Mouse (Mus musculus) left cerebral cortex, postnatal 4 days (tissue): Measurements from ENCODE around the gene Camkk1. TPM values are rescaled to one million over a fixed set of nuclear protein-coding genes. Genes with fewer than 3 reads are reported as not detected.

Source experiments
- DNase-seq: peaks from one replicate; pipeline ENCODE4 v3.0.0-alpha.2; 2022
- intact Hi-C: fragments of 180-260 bp; cut with DNase I; formaldehyde crosslinking; loops from one replicate; pipeline ENCODE4 v1.15.1; 2025
- total RNA-seq, 2 experiments: library from RNA; stranded (reverse); gene quantifications; 2 replicates each; pipeline ENCODE4 v1.2.3; 2021

Camkk1 gene
- total RNA-seq, 2 experiments from 2014 or later, result 28.7 to 30.5 TPM

DNA sequence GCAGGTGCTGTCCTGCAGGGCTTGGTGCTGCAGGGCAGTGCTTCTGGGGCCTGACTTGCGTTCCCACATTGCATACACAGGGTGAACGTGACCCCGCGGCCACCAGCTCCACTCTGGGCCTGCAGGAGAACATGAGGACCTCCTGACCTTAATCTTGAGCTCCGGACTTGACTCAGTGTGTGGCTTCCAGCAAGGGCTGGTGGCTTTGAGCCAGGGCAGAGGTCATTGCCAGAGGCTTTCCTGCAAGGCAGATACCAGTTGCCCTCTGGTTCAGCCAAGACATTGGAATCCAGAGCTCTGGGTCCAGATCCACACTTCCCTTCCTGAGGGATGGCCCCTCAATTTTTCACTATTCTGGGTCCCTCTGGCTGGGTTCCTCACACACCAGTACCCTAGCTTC lies 4.8 kb upstream of the Camkk1 start:
- no peak for DNase-seq
- intact Hi-C loops, result no loop called here

DNA sequence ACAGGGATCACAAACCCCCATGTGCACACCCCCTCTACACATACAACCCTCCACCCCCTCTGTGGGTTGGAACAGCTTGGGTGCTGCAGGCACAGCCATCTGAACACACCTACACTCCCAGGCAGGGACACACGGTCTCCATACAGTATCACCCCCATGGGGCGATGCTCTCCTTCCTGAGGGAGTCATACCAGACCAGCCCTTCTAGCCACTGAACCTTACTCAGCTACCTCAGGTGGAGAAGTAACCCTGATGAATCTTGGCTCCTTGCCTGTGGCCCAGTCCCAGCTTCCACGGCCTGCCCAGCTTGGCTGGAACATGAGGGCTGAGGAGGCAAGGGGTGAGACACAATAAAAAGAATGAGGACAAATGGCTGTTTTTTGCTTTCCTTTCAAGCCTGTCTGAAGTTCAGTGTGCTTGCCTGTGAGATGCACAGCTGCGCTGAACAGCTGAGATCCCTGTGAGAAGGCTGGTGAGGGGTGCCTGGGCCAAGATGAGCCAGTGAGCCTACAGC lies 3.9 kb upstream of the Camkk1 start:
- DNase-seq, result peak; percentile 61
- intact Hi-C loops, result no loop called here

DNA sequence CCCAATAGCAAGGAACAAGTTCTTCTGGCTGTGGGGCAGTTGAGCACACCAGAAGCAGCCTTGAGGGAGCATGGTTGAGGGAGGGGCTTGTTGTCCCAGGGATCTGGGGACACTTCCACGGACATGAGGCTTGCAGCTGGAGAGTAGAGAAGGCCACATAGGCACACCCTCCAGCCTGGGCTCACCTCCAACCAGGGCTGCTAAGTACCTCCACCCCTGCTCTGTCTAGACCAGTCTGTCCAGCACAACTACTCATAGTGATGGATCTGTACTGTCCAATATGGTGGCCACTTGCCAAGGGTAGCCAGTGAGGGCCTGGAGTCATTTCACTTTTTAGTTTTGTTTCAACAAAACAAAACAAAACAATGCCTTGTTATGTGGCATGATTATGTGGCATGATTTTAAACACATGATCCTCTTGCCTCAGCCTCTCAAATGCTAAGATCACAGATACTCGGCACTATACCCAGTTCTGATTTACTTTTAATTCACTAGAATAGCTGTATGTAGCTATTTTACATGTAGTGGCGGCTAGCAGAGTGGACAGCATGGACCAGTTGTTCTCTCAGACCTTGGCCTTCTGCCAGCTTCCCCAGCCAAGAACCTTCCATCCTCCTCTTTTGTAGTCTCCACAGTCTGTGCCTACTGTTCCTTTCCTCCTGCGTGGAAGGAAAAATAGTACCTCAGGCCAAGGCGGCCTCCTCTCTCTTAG lies 3.3 kb upstream of the Camkk1 start:
- DNase-seq, result peak; percentile 81
- intact Hi-C loops, result no loop called here

DNA sequence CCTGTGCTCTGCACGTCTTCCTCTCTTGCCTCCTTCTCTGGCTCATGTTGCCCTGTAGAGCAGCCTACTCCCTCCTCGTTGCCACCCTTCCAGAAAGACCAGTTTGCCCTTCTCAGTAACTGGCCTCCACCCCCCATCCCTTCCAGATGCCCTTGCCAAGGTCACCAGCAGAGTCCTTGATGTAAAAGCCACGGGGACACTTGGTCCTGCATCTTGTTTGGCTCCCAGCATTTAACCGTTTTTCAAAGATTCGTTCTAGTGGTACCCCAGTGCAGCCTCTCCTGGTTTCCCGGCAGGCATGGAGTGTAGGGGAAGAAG lies 2.7 kb upstream of the Camkk1 start:
- DNase-seq, result peak; percentile 49
- intact Hi-C loops, result no loop called here

DNA sequence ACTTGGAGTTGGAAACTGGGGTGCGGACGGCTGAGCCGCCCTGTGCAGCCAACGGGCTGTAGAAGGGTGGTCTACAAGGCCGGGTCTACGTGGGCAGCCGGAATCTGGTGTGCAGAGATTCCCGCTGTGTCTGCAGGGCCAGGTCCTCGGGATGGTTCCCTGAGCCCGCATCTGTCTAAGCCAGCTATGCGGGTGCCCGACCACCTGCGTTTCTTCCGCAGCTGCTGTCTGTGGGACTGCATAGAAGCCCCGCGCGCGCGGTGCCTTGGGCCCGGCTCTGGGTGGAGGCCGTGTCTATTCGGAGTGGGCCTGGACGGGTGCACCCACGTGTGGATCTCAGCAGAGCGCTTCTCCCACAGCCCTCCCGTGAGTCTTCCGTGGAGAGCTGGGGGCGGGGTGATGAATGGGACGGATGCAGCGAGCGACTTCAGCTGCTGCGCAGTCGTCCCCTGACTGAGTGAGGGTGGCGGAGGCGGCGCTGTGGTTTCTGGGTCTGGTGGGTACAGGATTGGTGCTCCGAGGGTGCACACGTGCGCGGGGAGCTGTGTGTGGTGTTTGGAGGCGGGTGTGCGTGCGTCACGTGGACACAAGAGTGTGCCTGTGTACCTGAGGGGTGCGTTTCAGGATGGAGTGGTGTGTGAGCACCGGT lies 463 bp downstream of the Camkk1 start:
- intact Hi-C loops, result no loop called here
- peak; percentile 53 for DNase-seq

DNA sequence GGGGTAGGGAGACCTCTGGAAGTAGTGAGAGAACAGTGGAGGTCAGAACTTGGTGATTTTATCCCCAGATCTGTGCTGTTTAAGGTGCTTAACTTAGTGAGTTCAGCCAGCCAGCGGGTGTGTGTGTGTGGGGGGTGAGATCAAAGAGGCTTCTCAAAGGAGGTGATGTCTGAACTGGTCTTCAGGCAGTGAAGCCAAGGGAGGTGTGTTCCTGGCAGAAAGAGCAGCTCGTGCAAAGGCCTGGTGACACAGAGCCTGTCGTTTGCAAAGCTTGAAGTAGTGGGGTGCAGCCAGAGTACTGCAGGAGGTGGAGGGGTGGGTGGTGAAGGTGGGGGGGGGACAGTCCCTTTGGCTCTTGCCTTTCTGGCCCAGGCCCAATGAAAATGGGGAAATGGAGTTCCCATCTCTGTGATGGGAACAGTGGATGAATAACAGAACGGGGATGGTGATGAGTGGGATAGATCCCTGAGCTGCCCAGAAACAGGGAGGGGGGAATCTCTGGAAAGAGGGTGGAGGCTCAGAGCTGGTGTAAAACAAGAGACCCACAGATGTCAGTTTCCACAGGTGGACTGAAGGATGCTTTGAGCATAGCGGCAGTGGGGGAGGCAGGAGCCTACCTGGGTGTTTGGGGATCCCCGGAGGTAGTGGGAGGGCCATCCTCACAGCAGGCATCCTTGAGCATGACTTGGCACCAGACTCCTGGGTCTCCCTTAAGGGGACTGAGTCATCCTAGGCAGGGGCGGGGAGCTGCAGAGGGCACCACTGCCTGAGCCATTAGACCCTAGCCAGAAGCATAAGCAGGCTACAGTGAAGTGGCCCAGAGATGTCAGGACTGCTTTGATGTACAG lies 2.4 kb downstream of the Camkk1 start:
- no peak for DNase-seq
- intact Hi-C loops, result no loop called here

DNA sequence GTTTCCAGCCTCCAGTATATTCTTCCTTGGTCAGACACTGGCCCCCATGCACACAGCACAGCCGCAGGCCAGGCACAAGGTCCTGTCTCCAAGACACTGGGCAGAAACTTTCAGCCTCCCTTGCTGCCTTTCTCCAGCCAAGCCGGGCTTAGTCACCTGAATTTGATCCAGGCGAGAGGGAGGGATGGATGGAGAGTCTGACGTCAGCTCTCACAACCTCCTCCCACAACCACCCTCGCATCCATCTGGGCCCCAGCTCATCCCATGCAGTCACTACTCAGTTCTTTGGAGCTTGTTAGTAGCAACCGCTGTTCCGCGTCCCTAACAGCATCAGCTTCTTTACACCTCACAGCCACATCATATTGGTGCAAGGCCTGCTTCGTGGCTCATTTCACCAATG lies 4.3 kb downstream of the Camkk1 start:
- DNase-seq, result no peak
- intact Hi-C loops, result no loop called here

DNA sequence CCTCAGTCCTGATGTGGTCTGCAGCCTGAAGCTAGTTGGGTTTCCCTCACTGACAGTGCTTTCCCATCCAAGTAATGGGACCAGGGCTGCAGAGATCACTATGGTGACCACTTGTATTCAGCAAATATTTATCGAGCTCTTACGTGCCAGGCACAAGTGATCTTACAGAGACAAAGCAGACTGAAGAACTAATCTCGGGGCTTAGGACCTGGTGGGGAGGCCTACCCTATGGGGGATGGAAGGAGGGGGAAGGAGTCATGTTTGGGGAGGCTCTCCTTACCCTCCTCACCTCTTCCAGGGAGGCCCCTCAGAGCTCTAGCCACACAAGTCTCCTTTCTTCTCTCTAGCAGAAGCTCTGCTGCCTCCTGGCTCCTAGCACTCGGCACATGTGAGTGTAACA lies 5.0 kb downstream of the Camkk1 start:
- intact Hi-C loops, result no loop called here
- no peak for DNase-seq

DNA sequence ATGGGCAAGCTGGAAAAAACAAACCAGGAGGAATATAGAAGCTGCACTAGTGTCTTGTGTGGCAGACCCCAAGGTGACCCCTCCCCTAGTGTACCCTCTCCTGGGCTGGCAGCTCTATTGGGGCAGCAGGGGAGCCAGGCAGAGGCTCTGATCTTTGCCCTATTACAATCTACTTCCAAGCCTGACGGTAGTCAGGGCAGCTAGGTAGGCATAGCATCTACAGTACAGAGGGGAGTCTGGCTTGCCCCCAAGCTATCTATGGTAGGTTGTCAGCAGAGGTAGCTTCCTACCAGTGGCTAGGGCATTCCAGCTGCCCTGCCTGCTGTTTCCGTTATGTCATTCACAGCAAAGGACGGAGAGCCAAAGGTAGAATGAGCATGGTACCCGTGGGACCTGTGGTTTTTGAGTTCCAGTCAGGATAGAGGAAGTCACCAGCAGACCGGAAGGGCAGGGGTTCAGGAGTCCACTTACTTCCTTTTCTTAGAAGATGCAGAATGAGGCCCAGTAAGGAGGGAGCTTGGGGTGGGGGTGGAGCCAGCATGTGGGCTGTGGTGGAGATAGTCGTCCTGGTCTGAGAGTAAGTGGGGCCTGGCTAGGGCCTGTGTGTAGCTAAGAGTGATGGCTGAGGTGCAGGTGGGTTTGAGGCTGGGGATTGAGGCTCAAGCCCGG lies 5.6 kb downstream of the Camkk1 start:
- intact Hi-C loops, result no loop called here
- no peak for DNase-seq

DNA sequence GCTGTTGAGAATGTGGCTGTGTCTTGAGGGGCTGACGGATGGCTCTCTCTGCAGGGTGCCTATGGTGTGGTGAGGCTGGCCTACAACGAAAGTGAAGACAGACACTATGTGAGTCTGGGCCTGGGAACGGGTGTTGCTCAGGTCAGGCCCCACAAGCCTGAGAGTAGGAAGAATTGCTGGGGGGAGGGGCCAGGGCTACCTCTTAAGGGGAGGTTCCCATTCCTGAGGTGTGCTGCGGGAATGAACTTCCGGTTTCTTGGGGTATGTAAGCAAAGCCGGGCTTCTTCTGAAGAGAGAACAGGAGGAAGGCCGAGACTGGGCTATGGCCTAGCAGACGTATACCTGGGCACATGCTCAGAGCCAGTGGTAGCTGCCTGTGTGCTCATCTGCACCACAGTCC lies 8.2 kb downstream of the Camkk1 start:
- intact Hi-C loops, result no loop called here

DNA sequence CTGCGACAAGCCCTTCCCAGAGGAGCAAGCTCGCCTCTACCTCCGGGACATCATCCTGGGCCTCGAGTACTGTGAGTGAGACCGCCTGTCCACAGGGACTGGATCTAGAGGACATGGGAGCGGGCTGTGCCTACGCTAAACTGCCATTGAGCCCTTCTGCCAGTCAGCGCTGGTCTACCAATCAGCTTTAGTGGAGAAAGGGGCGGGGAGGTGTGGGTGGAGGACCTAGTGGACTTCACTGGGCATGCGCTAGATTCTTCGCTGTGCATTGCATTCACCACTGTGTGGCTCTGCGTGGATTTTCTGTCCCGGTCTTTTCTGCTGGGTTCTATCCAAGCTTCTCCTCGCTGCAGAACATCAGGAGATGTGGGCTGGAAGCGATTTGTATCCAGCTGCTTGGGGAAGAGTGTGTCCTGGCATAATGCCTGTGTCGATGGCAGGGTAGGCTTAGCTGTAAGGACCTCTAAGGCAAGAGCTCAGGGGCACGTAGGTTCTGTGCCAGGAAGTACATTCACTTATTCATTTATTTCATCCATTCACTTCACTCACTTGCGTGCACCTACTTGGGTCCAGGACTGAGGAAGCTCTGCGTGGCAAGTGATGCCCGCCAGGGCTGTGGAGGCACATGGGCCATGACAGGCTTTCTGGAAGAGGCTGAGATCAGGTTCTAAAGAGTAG lies 12.2 kb downstream of the Camkk1 start:
- DNase-seq, result peak; percentile 89
- intact Hi-C loops, result no loop called here

More for the DNA sequence above, 8.2 kb downstream of the Camkk1 start:
- no peak for DNase-seq

DNA sequence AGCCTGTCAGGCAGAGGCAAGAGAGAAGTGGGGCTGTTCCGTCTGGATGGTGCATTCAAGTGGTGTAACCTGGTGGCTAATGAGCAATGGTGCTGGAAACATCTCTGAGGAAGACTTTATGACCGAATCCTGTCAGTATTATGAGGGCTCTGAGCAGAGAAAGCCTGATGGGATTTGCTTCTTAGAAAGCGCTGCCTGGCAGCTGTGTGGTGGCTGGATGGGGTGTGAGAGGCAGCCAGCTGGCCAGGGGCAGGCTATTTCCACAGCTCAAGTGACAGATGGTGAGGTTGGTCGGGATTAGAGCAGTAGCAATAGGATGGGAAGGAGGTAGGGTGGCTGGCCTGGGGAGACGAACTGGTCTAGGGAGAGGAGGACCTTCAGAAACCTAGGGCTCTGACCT lies 12.7 kb downstream of the Camkk1 start:
- intact Hi-C loops, result no loop called here
- DNase-seq, result peak; percentile 62

DNA sequence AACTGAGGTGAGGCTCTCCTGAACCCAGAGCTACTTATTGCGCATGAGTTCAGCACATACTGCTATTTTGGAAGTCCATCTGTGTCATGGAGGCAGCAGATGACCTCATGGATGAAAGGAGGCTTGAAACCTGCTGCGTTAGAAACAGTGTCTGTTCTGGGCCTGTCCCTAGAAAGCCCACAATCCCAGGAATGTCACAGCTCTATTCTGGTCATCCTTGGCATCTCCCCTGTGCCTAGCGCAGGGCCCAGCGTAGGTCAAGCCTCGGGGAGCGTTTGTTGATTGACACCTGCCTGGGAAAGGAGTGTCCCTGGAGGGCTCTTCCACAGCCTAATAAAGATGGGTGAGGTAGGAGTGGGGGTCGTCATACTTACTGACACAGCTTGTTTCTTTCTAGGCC lies 17.3 kb downstream of the Camkk1 start:
- DNase-seq, result no peak
- intact Hi-C loops, result no loop called here

DNA sequence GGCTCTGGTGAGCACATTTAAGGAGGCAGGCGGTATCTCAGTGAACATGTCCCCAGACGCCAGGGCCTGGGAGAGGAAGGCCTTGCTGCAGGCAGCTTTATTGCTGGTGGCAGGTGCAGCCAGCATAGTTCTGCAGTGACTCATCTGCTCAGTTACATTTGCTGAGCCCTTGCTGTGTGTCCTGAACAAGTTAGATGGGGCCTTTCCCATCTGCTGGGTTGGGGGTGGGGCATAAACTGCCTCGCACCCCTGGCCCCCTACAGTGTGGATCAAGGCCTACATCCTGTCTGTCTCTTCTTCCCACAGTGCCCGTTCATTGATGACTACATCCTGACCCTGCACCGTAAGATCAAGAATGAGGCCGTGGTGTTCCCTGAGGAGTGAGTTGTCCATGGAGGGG lies 18.1 kb downstream of the Camkk1 start:
- DNase-seq, result no peak
- intact Hi-C loops, result no loop called here

DNA sequence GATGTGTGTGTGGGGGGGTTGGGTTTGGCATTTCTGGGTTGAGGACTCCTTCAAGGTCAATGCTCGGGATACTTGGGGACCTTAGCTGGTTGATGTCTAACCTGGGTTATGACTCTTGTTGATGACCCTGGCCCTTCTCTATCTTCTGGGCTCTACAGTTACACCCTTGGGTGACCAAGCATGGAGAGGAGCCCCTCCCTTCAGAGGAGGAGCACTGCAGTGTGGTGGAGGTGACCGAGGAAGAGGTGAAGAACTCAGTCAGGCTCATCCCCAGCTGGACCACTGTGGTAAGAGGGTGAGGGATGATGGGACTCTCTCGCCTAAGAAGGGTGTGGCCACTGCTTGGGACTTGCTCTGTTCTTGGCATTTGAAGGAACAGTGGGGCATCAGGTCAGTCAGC lies 18.9 kb downstream of the Camkk1 start:
- intact Hi-C loops, result no loop called here
- no peak for DNase-seq

DNA sequence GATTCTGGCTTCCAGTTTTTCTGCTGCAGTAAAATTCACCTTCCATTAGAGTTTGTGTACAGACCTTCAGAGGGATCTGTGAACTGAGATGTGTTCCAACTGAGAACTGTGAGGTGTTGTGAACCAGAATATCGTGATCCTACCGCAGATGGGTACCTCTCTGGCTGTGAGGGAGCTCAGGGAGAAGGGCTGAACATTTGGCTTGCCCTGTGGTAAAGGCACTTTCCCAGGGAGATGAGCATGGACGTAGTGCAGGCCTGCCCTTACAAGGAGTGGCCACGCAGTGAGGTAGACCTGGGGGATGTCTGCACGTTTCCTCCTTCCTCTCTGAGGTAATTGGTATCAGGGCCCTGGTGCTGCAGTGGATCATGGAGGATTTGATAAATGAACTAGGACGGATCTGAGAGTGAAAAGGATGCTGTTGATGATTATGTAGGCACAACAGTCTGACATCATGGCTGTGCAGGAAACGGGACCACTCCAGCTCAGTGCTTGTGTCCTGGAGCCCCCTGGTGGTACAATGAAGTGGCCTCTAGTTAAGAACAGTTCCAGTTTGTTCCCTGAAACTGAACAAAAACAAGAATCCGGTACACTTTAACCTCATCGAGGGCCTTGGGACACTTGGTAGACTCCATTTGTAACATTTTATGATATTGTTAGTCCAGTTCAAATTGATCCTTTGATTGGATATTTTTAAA lies 20.4 kb downstream of the Camkk1 start:
- peak; percentile 75 for DNase-seq

DNA sequence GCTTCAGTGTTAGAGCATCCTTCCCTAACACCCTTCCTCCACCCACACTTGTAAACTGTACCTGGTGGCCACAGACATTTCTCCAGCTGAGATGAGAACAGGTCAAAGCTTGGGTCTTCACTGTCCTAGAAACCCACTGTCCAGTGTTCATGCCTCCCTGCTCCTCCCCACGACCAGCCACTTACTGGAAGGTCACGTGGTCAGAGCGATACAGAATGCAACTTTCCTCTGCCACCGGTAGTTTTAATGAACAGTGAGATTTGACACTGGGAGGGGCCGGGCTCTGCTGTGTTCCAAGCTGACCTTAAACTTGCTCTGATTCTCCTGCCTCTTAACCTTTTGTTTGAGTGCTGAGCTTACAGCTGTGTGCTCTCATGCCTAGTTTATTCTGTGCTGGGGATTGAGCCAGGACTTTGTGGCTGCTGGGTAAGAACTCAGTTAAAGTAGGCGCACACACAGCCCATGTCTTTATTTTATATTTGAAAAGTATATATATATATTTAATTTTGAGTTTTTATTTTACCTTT lies 25.5 kb downstream of the Camkk1 start:
- intact Hi-C loops, result no loop called here
- DNase-seq, result no peak

More for the DNA sequence above, 20.4 kb downstream of the Camkk1 start:
- intact Hi-C loops, result no loop called here

DNA sequence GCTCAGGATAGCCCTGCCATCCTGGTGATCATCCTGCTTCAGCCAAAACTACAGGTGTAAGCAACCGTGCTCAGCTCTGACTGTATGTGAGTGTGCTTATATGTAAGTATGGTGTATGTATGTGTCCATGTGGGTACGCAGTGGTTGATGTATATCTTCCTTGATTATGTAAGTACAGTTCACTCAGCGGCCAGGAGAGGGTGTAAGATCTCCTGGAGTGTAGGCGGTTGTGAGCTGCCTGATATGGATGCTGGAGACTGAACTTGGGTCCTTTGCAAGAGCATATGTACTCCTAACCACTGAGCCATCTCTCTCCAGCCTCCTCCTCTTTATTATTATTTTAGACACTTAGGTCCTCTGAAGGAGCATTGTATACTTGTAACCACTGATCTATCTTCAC lies 26.0 kb downstream of the Camkk1 start:
- DNase-seq, result no peak
- intact Hi-C loops, result loop anchor here (5.0 kb wide), 2 partner anchors 37 to 117 kb away; no protein-coding TSS in a partner anchor

DNA sequence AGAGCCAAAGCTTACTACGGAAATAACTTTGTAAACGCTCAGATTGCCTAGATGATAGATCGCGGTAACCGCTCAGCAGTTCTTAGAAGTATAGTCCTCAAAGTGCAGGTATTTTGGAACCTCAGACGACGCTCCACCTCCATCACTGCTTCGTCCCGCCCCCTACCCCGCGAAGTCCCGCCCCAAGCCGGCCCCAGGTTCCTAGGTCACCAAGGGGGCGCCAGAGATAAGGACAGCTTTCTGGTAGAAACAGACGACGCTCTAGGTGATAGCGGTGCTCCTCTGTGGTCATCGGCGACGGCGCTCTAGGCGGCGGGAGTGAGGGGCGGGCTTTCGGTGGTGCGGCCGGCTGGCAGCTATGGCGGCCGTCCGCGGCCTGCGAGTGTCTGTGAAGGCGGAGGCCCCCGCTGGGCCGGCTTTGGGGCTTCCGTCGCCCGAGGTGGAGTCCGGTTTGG lies 28.8 kb downstream of the Camkk1 start, which contains the start of gene Ncbp3:
TSS of gene Ncbp3 (plus strand) at position 242 of the 455 bp plus-strand sequence.
- intact Hi-C loops, result loop anchor here (5.0 kb wide), 2 partner anchors 40 to 120 kb away; no protein-coding TSS in a partner anchor
- peak; percentile 97 for DNase-seq
